Mouse (Mus musculus) cerebellum, postnatal 36 days (tissue): ENCODE measurements around the gene Gramd2.
"Not testable (repeated sequence)": the region's sequence is repeated elsewhere in the genome, so short reads cannot be mapped to it uniquely, and the experiment has no call there.

Source experiments
- DNase-seq, 2 experiments: peaks; one replicate each; pipeline ENCODE4 v3.0.0; 2021 to 2022; ENCODE audit warnings: mixed read lengths in 2 of 2

Gene Gramd2

DNA sequence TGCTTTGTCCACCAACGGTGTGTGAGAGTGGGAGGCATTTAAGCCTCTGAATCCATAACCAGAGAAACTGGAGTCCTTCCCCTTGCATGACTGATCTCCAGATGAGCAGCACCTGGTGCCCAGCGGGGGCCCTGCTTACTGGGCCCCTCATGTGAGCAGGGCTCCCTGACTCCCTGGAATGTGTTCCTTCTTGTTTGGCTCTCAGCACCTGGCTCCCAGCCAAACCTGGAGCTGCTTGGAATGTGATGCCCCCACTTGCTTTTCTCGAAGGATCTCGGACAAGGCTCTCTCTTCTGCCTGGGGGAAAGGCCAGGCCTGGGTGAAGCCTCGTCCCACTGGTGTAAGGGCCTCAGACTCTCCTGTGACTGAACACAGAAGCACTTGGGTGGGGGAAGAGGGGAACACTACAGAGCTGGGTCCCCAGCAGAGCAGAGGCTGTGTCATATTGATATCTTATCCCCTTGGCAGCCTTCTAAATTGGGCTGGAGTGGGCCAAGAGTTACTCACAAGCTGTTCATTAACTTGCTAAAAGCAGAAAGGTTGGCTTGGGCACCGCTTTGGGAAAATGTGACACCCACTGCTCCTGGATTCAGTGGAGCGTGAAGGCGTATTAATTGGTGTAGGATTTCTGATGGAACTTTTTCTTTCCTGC is 44.0 kb downstream of the Gramd2 start:
- peak; percentile 35 to 41 for DNase-seq

DNA sequence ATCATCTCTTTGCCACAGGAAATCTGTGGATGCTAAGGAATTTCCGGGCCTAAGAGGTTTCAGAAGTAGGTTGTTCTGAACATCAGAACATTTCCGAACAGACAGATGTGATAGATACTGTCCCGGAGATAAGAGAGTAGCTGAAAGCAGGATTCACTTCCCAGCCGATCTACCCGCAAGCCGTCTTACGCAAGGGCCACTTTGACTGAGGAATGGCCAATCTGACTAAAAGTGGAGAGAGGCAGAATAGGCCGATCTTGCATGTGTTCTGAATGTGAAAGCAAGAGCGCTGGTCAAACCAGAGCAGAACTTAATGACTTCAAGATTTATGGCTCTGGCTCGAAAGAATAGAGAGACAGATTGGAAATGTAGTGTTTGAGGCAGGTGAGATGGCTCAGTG is 45.6 kb downstream of the Gramd2 start:
- no peak for DNase-seq

DNA sequence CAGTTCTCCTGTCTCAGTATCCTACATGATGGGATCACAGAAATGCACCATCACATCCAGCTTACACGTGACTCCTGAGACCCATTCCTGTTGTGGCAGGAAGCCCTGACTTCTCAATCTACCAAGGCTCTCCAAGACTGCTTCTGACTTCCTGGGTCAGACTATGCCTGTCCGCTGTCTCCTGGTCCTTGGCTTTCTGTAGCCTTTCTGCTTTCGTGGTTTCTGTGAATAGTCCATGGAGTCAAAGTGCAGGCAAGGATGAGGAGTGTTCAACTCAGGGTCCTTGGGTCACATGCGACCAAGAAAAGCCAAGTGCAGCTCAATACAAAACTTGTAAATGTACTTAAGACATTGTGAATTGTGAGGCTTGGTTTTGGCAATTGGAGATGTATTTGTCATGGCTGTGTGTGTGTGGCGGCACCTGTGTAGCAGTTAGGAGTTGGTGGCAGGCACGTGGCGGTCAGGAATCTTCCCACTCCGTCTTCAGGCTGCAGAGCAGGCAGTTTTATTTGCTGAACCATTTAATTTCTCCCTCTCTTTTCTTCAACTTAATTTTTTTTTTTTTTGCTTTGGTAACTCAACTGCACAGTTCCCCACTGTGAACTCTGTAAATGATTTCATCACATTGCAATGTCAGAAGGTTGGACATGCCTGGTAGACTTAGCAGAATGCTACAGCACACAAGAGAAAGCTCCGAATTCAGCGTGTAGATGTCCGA is 47.8 kb downstream of the Gramd2 start:
- DNase-seq: no peak

DNA sequence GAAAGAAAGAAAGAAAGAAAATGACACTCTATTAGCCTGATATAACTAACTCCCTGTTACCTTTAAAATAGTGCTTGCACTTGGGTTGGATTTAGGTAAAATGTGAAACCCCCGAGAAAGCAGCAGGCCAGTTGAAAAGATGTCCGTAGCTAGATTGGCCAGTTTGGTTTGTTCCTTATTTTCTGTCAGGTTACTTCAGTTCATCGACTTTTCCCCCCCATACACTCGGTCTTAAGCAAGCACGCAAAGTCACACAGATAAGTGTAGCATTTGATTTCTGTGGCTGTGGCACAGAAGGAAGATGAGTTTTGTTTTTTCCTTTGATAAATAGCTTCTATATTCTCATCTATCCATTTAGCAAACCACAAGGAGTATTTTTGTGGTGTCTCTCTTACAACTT is 51.2 kb downstream of the Gramd2 start:
- no peak for DNase-seq

DNA sequence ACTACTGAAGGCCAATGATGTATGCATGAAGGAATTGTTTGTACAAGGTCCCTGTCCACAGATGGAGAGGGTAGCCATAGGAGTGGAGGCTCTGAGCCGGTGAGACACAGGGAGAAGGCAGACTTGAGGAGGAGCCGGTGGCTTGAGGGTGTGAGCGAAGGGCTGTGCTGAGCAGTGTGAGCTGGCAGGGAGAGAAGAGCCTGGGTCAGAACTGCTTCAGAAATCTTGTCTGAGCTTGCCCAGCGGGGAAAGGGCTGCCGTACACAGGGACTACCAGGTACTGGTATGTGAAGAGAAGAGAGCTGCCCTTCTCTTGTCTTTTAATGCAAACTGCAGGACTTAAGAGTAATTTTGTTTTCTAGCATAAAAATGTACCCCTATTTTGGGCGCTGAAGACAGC is 53.1 kb downstream of the Gramd2 start:
- no peak for DNase-seq

DNA sequence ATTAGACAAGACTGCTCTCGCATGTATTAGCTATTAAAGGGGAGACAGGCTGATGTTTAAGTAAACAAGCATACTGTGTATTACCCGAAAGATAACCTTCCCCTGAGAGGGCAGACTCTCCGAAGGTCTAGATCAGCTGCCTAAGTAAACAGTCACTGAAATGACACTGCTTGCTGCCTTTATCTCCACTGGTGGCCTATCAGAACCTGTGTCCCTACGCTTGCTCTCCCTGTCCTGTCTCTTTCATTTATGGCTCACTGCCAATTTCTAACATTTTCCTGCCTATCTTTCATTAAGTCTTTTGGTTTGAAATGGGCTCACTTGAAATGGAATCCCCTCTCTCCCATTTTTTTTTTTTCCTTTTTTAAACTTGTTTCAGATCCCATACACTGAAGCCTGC is 55.5 kb downstream of the Gramd2 start:
- DNase-seq: no peak

DNA sequence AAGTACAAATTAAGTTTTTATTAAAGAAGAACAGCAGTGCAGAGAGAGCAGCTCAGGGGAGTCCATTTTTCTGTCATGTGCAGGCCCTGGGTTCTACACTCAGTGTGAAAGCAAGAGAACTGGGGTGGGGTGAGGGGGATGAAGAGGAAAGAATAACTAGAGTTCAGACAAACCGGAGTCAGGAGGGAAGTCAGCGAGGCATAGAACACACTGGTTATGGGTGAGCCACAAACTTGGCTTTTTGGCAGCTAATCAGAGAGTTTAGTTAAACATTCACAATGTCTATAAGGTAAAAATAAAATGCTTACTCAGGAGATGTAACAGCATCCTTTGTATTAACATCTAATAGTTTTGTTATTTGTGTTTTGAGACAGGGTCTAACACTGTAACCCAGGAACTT is 60.6 kb downstream of the Gramd2 start:
- no peak for DNase-seq

DNA sequence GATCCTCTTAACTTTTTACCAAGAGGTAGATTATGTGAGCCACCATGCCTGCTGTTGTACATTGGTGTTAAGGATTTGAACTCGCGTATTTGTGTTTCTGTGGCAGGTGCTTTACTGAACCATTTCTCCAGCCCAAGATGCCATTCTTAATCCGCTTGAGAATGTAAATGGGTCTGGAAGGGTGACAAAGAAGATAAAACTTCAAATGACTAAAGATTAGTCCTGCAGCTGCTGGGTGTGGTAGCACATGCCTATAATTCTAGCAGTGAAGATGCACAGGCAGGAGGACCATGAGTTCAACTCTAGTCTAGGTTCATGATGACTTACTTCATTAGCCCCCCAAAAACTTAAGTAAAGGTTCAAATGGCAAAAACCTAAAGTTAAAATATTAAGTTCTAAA is 64.0 kb downstream of the Gramd2 start:
- DNase-seq: no peak

DNA sequence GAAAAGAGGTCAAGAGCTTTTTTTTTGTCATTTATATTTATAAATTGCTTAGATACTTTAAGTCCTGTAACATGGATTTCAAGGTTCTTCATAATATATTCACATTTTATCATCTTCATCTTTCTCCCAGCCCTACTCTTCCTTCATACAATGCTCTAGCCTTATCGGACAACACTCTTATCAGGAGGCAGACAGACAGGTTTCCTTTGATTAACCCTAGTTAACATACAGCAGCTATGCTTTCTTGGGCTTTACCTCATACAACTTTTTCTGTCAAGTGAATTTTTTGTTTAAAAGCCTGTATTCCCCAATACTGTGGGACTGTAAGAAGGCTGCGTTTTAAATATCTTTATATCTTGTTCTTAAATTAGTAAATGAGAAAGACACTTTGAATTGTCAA is 68.4 kb downstream of the Gramd2 start:
- no peak for DNase-seq

DNA sequence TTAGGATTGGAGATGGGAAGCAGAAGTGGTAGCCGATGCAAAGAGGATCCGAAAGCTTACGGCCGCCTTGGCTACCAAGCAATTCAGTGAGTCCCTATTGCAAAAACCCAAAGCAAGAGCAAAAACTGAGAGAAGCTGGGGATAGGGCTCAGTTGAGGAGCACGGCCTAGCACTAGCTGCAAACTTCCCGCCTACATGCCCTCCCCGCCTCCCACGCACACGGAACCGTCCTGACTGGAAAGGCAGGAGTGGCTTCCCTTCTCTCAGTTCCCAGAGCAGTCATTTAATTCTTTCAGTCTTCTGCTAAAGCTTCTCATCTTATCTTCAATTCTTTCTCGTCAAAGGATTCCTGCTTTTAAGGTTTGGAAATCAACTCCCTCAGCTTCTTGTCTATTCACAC is 69.0 kb downstream of the Gramd2 start:
- no peak for DNase-seq

DNA sequence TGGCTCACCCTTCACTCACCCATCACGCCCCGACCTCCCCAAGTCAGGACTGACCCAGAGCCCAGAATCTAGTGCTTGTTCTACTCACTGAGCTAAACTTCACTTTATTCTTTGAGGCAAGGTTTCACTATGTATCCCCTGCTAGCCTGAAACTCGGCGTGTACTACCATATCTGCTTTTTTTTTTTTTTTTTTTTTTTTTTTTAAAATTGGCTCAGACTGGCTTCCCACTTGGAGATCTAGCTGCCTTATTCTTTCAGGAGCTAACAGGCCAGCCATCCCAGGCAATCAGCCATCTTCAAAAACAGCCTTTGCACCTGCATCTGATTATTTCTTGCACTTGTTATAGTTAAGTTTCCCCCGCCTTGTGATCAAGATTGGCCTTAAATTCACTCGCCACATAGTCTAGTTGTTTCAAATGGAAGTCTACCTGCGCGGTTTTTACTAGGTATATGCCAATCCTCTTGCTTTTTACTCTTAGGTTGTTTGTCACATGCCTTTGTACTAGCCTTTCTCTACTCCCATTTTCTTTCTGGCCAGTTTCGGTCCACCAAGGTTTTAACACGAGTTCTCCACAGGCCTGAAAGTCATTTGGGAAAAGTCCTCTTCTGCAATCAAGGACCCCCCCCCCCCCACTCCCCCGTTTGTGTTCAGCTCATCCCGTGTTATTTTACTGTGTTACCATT is 69.8 kb downstream of the Gramd2 start:
- DNase-seq: peak in 1 of 2 experiments; percentile 17

DNA sequence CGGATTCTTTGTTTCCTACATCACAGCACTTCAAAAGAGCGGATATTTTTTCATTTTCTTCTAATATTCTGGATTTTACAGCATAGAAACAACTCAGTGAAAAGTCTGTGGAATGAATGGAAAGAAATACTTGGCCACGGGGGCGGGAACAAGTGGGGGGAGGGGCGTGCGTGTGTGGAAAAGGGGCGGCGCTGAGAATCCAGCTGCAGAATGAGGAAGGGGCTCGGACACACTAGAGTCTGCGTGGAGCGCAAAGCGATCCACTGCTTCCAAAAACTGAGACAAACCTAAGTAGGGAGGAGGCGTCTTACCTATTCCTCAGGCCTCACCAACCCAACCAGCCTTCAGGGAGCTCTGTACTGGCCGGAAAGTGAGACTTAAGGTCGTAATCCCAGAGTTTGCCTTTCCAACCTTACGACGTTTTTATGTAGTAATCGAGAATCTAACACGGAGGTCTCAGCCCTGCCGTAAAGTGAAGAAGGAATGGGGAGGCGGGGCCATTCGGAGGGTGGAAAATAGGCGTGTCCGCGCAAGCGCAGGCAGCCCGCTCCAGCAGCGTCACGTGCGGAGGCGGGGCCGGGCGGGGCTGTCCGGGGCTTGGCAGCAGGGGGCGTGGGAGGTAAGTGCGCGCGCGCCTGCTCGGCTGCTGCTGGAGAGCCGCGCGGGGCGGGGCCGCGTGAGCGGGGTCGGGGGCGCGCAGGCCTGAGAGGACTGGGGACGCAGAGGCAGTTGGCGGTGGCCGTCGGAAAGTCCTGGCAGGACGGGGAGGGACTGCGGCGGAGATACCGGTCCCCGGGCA is 70.5 kb downstream of the Gramd2 start, which contains the start of the genes Senp8 and Myo9a:
Senp8 (minus strand) TSS at position 444 of the 799 bp plus-strand sequence.
Myo9a (plus strand) TSS at position 630 of the 799 bp plus-strand sequence.
- DNase-seq: peak; percentile 99 to 100

DNA sequence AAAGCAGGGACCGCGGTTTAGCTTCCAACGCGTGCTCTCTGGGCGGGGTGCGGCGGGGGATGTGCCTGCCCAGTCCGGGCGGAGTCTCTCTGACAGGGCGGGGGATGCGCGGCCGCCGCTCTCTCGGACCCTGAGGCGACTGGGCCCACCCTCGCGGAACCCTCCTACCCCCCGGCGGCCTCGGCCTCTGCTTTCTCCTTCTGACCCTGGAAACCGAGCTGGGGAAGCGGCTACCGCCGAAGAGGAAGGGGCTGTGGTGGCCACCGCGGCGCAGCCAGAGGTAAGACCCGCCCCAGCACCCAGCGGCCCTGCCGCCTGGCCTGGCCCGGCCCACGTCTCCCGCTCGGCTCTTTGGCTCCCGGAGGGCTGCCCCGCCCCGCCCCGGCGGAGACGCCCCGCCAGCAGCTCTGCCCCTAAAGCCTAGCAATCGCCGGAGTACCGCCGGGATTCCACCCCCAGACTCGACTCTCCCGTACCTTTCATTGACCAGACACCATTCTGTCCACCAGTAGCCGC is 71.2 kb downstream of the Gramd2 start:
- DNase-seq: peak in 1 of 2 experiments; percentile 74

DNA sequence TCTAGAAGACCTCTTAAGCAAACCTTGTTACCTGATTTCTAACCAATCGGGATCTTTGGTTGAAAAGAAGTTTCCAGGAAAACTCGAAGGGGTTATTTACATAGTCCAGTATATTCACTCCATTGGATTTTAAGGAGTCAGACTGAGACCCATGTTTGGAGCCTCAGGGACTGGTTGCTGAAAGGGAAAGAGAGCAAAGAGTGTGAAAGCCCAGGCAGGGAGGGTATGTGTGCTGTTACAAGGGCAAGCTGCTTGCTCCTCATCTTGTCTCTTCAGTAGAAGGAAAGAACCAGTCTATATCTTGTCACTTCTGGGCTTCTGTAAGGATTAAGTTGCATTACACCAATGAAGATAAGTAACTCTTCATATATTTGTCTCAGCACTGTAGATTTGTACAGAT is 72.0 kb downstream of the Gramd2 start:
- DNase-seq: no peak

DNA sequence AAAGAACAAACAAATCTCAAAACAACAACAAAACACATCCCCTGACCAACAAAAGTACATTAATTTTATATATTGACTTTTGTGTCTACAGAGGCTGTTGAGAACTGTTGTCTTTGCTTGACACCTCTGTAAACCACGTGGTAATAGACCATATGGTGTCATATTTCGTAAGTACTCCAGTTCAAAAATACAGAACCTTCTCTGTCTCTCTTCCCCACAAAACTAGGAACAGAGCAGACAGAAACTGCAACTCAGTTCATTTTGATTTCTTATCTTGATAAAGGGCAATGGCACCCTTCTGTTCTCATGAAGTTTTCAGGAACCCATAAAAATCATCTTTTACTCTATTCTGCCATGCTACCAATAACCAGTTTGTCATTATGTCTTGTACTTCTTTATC is 75.3 kb downstream of the Gramd2 start:
- no peak for DNase-seq

DNA sequence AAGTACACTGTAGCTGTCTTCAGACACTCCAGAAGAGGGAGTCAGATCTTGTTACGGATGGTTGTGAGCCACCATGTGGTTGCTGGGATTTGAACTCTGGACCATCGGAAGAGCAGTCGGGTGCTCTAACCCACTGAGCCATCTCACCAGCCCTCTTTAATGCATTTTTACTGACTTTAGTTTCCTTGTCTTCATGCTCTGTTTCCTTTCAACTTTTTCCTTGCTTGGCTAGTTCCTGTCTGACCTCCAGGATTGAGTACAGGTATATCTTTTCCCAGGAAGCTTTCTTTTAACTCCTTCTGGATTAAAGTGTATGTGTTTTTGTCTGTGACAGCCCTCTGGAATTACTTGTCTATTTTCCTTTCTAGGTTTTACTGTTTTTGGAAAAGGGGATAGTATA is 77.1 kb downstream of the Gramd2 start:
- DNase-seq: not testable (repeated sequence)

DNA sequence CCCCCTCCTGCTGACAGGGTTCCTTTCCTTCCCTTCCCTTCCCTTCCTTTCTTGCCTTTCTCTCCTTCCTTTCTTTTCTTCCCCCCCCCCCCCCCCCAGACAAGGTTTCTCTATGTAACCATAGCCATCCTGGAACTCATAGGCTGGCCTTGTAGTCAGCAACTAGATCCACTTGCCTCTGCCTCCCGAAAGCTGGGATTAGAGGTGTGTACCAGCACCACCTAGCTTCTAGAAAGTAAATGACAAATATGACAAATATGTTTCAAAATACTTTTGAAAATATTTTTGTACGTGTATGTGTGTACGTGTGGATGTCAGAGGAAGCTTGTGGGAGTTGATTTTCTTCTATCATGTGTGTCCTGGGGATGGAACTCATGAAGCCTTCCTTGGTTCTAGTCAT is 80.6 kb downstream of the Gramd2 start:
- DNase-seq: no peak

DNA sequence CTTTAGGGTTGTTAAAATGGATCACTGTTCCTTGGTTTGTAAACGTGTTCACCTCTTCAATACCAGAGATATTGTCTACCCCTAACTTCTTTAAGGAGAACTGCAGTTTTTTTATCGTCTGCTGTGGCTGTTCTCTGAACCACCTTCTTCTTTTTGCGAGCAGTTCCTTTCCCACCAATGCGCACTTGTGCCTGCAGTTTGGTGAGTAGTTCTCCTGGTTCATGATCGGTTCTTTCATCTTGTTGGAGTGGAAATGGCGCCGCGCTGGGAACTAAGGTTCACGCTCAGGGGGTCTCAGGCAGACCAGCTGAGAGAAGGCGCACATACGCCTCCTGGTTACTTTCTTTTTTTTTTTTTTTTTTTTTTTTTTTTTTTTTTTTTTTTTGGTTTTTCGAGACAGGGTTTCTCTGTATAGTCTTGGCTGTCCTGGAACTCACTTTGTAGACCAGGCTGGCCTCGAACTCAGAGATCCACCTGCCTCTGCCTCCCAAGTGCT is 87.1 kb downstream of the Gramd2 start:
- DNase-seq: not testable (repeated sequence)
